Mouse (Mus musculus) mouse embryonic stem cell (cell line): ENCODE results near the gene Ppox.

Experiments used
- in situ Hi-C, 2 experiments: fragments of 300-500 bp; cut with MboI; formaldehyde crosslinking; loops; 1 replicate in 1 of 2; 3 replicates in 1 of 2; pipeline ENCODE4 v1.14.3; 2019 to 2020; ENCODE audit warnings: low sequenced_read_pairs in 2 of 2, low pct_unique_long_range_greater_than_20kb in 1 of 2, mixed read lengths in 1 of 2; ENCODE audit not compliant: unreplicated experiment in 1 of 2

The Ppox gene

DNA sequence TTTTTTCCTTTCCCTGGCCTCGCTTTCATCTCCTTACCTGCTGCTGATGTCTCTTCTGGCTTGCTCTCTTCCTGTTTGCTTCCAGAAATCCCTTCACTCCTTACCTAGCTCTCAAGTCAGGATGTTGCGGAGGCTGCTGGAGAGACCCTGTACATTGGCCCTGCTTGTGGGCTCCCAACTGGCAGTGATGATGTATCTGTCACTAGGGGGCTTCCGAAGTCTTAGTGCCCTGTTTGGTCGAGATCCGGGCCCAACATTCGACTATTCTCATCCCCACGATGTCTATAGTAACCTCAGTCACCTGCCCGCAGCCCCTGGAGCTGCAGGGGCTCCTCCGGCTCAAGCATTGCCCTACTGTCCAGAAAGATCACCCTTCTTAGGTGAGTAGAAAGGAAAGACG is 9.4 kb downstream of the Ppox start:
- in situ Hi-C loops: no loop called here

DNA sequence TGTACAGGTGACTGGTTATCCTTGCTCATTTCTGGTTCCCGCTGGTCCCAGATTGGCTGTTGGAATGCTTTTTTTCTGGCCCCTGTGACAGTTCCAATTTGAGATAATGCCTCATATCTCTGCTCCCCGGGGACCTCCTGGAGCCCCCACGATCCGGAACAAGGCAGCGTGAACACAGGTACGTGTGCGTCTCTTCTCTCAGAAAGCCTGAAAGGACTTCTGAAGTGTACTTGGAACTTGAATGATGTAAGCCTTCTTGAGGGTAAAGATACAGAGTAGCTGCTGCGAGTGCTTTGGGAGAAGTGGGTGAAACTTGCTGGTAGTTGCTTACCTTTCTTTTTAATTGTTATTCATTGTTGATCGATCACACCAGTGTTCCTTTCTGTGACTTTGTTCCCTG is 9.8 kb downstream of the Ppox start:
- in situ Hi-C loops: no loop called here

DNA sequence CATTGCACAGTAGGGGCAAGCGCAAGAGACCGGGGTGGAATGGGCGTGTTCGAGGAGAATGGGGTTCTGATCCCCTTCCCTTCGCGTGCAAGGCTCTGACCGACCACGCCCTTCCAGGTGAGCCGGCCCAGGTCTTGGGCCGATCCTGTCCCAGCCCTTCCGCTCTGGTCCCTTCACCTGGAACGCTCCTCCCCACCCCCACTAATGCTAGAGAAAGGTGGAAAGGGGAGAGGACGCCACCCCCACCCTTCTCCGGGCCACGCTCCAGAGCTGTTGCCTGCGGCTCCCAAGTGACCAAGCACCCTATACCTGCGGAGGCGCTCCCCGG is 10.4 kb downstream of the Ppox start:
- in situ Hi-C loops: no loop called here

DNA sequence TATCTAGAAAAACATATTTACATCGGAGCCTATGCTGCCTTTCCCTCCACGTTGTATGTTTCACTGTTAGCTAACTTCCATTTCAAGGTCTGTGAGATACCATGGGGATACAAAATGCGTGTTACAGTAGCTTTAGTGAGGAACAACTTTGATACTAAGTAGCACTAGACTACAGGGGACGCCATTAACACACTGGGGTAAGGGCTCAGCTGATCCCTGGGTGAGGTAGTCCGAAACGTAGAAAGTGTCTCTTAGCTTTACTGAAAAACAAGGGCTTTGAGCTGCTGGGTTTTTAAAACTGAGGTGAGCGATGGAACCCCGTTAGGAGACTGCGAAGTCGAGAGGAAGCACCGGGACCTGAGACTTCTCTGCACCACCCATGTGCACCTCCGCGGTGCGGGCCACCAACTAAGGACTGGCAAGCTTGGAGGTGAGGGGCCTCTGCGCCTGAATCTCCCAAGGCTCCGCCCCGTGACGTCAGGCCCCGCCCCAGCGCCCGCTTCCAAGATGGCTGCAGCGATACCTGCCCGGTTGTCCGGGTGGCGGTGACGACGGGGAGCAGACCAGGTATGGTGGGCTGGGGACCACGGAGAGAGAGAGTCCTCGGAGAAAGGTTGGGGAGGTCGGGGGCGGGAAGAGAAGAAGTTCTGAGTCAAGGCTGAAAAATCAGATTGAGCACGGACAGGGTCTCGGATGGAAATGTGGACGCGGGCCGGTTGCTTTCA is 11.0 kb downstream of the Ppox start, which contains the start of gene B4galt3:
Gene B4galt3, plus strand, starts transcription at position 481 of the 725 bp plus-strand sequence.
- in situ Hi-C loops: no loop called here

DNA sequence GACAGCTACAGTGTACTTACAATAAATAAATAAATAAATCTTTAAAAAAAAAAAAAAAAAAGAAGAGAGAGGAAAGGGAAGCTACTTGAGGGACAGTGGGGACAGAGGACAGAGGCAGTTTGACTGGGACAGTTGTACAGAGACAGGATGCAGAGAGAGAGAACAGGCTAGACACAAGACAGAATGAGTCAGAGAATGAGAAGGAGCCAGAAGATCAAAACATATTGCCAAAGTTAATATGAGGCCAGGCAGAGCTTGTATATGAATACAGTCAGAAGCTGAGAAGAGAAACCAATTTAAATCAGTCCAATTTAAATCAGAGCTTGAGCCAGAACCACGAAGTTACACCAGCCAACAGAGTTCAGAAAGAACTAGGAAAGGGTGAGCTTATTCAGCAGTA is 12.6 kb downstream of the Ppox start:
- in situ Hi-C loops: no loop called here

DNA sequence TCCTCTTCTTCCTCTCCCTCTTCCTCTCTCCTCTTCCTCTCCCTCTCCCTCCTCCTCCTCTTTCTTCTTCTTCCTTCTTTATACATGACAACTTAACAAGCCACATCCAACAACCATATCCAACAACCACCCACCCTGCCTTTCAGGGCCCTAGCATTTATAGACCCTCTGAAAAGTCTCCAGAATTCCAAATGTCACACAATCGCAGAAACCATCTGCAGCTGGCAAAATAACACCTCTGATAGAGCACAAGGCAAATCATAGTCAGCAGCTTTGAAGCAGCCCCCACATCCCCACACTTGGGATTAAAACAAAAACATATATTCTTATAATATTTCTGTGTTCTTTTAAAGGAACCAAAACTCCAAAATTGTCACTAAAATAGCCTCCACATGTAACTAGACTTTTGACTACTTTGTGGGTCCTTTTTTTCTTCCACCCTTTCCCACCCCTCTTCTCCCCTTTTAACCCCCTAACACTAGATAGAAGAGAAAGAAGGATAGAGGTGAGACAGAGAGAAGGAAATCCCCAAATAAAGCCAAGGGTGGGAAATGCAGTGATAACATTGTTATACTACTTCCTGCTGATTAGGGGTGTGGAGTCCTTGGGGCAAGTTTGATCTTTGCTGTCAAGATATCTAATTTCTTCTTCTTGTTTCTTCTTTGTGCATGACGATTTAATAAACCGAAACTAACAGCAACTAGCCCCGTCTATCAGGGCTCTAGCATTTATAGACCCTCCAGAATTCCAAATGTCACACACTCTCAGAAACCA is 14.8 kb downstream of the Ppox start:
- in situ Hi-C loops: no loop called here

DNA sequence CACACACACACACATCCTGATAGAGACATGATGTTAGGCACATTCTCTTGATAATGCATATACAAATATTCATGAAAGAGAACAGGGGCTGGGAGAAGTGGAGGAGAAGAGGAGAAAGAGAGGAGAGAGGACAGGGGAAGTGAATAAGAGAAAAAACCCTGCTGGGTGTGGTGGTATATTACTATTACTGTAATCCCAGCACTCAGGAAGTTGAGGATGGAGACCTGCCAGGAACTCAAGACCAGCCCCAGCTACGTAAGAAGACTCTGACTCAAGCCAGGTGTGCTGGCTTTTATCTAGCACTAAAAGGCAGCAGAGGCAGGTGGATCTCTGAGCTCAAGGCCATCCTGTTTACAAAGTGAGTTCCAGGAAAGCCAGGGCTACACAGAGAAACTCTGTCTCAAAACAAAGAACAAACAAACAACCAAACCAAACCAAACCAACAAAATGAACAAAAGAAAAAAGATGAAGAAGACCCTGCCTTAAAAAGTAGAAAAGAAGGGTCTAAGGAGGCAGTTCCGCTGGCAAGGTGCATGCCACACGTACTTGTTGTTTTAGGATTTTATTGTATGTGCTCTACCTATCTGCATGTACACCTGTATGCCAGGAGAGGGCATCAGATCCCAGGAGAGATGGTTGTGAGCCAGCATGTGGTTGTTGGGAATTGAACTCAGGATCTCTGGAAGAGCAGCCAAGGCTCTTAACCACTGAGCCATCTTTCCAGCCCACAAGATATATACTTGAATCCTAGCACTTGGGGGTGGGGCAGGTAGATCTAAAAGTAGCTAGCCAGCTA is 17.1 kb downstream of the Ppox start:
- in situ Hi-C loops: no loop called here

DNA sequence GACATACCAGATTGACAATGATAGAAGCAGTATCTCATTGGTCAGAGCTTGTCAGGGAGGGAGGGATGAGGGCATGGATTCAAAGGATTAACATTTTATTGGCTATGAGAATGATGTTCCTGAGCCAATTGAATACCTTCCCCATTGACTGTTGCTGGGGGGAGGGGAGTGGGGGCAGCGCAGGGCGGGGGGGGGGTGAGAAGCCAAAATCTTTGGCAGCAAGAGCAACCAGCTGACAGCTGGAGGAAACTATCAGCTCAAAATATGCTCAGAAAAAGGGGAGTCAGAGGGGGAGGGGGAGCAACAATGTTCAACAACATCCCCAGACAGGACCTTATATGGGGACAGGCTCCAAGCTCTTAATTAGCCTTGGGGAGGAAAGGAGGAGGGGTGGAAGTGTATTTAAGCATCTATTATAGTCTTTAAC is 17.8 kb downstream of the Ppox start:
- in situ Hi-C loops: no loop called here

DNA sequence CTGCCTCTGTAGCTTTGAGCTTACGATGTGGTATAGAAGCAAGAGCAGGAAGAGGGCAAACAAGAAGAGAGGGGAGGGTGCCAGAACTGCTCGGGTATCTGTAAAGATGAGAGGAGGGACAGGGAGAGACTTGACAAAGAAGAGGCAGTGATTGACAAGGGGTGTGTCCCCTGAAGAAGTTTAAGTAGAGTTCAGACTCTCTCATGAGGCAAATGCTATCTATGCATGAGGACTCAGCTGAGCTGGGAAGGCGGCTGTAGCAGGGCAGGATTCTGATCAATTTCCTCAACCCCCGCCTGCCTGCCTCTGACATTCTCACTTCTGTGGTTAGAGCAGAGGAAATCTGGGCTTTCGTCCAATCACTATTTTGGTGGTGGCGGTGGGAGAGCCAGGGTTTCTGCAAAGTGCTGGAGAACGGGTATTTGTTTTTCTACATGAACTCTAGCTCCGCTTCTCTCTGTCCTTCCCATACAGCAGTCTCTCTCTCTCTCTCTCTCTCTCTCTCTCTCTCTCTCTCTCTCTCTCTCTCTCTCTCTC is 18.3 kb downstream of the Ppox start:
- in situ Hi-C loops: no loop called here

DNA sequence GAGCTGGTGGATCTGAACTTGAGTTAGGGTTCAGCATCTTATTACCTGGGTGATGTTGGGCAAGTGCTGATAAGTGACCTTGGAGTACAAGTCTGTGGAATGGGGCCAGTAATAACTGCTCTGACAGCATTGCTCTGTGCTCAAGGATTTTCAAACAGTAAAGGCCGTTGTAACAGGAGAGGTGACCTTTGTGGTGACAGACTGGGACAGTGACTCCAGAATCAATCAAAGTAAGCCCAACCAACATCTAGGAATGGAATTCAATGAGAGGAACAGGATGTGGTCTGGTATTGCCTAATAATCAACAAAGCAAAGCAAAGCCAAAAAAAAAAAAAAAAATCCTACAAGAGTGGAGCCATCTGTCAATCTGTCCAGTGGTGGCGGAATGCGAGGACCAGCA is 20.7 kb downstream of the Ppox start:
- in situ Hi-C loops: no loop called here

DNA sequence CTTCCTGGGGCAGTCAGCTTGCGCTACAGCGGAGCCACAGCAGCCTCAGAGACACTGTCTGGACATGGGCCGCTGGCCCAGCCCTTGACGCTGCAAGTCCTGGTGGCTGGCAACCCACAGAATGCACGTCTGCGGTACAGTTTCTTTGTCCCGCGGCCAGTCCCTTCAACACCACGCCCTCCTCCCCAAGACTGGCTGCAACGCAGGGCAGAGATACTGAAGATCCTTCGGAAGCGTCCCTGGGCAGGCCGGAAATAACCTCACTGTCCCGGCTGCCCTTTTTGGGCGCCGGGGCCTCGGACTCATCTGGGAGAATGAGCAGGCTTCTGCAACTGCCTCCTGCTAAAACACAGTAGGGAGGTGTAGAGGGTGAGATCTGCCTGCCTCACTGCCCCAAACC is 22.1 kb downstream of the Ppox start:
- in situ Hi-C loops: no loop called here

DNA sequence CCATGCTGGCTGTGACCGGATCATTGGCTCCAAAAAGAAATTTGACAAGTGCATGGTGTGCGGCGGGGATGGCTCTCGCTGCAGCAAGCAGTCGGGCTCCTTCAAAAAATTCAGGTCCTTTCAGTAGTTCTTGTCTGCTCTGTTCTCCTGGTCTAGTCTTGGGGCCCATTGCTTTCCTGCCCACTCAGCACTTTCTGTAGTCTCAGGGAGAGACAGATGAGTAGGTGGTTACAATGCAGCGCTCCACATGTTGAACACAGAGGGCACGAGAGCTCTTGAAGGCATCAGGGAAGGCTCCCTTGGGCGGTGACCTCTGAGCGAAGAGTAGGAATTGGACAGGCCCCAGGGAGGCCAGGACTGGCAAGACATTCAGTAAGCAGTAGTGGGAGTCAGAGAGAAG is 23.2 kb downstream of the Ppox start:
- in situ Hi-C loops: no loop called here

DNA sequence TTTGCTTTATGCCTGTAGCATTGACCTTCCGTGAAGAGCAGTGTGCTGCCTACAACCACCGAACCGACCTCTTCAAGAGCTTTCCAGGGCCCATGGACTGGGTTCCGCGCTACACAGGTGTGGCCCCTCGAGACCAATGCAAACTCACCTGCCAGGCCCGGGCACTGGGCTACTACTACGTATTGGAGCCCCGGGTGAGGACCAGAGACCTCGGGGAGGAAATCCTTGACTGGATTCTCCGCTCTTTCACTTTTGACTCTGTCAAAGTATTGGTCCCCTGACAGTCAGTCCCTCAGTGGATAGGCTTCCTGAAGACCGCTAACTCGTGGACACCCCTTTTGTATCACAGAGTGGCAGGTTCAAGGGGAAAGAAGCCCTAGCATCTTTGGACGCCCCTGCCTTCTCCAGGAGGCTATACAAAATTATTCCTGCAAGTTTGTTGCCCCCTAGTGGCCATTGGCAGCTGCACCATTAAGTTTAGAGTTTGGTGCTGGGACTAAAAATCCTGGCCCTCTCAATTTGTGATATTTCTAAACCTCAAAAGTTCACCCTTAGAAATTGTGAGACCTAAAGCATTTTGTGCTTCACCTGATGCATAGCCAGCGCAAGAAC is 23.9 kb downstream of the Ppox start:
- in situ Hi-C loops: no loop called here

DNA sequence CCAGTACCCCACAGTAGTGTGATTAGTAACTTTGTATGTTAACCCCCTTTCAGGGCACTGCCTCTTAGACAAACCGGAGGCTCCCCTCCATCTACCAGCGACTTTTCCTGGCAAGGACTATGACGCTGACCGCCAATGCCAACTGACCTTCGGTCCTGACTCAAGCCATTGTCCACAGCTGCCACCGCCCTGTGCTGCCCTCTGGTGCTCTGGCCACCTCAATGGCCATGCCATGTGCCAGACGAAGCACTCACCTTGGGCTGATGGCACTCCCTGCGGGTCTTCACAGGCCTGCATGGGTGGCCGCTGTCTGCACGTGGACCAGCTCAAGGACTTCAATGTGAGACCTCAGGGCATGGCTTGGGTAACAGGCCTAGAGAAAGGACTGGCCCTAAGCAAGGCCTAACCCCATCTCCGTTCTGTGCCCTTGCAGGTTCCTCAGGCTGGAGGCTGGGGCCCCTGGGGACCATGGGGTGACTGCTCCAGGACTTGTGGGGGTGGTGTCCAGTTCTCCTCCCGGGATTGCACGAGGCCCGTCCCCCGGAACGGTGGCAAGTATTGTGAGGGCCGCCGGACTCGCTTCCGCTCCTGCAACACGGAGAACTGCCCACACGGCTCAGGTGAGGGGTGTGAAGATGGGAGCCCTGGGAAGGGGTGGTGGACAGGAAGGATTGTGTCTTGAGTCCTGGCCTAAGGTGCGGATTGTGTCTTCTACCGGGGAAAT is 24.7 kb downstream of the Ppox start:
- in situ Hi-C loops: no loop called here

DNA sequence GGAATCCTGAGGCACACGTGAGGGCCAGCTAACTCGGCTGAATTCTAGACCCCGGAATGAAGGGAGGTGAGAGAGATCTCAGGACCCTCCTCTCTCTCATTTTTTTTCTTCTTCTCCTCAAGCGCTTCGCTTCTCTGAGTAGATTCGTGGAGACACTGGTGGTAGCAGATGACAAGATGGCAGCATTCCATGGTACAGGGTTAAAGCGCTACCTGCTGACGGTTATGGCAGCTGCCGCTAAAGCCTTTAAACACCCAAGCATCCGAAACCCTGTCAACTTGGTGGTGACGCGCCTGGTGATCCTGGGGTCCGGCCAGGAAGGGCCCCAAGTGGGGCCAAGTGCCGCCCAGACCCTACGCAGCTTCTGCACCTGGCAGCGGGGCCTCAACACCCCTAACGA is 28.6 kb downstream of the Ppox start:
- in situ Hi-C loops: no loop called here

DNA sequence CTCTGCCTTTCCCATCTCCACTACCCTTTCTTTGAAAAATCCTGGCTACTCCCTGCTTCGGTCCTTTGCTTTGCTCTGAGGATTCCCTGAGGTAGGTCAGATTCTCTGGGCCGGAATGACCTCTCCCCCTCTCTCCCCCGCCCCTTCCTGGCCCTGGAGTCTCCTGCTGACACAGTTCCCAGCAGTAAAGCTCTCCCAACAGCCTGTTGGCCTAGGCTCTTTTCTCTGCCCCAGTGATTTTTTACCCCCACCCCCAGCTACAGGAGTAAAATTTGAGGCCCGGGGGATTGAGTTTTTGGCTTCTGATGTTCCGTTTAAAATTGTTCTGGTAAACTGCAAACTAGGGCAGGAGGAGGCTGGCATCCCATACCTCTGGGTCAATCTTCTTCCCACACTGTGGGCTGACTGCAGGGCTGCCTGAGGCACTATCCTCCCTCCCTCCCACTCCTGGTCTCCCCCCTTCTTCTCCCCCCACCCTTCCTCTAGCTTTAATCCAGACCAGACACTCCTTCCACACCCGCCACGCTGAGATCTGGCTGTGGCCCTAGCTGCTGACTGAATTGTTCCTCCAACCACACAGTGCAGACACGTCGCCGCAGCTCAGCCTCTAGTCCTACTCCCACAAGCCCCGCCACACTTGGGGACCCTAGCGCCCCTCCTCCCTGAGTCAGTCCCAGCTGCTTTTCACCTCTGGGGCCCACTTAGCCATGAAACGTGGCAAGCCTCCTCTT is 29.2 kb downstream of the Ppox start:
- in situ Hi-C loops: no loop called here

DNA sequence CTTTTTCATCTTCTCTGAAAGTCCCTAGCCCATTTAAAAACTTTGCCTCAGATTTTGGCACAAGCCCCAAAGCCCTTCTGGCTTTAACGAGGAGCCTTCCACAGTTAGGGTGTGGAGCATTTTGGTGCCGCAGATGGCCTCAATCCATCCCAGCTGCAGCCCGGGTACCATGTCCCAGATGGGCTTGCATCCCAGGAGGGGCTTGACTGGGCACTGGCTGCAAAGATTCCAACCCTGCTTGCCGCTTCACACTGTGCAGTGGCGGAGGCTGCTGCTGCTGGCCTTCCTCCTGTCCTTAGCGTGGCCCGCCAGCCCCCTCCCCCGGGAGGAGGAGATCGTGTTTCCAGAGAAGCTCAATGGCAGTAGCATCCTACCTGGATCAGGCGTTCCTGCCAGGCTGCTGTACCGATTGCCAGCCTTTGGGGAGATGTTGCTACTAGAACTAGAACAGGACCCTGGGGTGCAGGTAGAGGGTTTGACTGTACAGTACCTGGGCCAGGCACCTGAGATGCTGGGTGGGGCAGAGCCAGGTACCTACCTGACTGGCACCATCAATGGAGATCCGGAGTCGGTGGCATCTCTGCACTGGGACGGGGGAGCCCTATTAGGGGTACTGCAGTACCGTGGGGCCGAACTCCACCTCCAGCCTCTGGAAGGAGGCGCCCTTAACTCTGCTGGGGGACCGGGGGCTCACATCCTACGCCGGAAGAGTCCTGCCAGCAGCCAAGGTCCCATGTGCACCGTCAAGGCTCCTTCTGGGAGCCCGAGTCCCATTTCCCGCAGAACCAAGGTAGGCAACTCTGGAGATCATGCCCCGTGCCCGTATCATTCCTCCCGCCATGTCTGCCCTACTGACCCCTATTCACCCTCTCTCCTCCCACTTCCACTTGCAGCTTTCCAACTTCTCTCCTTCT is 30.0 kb downstream of the Ppox start, which contains the start of gene Ndufs2:
Gene Ndufs2, minus strand, starts transcription at position 709 of the 914 bp plus-strand sequence.
- in situ Hi-C loops: no loop called here
